Mouse (Mus musculus) neutrophil, adult 65 days (primary cell): ENCODE data around the gene Naip1. TPM values are rescaled to one million over a fixed set of nuclear protein-coding genes. Genes with fewer than 3 reads are reported as not detected.

ENCODE experiments used
- total RNA-seq: library from RNA; stranded (reverse); gene quantifications from 2 replicates; pipeline ENCODE4 v1.2.4, GENCODE M21; 2023

Naip1 gene
- total RNA-seq = 1.2 and 1.5 TPM in 2 replicates

GRCm38 (mm10) chr13:100452415-100453127 lies at the start of gene Naip1:
Gene Naip1, minus strand, starts transcription at chr13:100452869.

DNA sequence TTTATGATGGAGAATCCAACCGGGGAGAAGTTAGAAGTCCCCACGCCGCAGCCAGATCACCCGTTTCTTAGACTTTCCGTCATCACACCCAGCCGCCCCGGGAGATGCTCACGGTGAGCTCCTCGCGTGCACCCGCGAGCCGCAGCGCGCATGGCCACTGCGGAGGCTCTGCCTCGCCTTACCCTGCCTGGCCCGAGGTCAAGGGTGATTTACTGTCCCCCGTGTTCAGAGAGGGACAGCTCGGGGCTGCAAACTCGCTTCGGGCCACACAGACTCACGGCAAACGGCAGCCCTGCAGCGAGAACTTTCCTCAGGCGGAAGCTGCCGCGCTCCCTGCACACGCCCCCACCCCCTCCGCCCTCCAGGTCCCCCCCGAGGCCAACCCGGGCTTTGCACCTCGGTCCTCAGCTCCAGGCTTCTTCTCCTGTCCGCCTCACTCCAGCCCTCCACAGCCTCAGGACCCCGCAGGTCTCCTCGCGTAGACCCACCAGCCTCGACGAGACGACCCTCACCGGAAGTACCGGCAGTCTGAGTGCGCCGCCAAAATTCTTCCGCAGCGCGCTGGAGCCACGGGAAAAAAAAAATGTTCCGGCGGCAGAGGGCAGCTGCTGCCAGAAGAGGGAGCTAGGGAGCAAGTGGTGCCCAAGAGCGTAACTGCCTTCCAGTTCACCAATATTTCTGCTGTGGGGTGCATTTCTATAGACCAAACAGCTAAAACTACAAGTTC lies 39.6 kb upstream of the Naip1 start, which contains the start of gene Gtf2h2:
Gene Gtf2h2 (minus strand): TSS at position 519 of the 727 bp plus-strand sequence.

Other genes starting within 250 kb of the Naip1 start
- gene Naip5, start 206.5 kb downstream of the Naip1 start, total RNA-seq = 22.3 and 30.8 TPM in 2 replicates
- gene Naip6, start 135.2 kb downstream of the Naip1 start, total RNA-seq = 14.7 and 16.7 TPM in 2 replicates
- gene Gtf2h2, start 39.7 kb upstream of the Naip1 start, total RNA-seq = 10.9 and 13.9 TPM in 2 replicates
- not detected in 2 replicates for gene Ocln, start 99.8 kb upstream of the Naip1 start, total RNA-seq
- gene Marveld2, start 164.1 kb upstream of the Naip1 start, total RNA-seq = 0.35 and 0.54 TPM in 2 replicates
- 64.5 and 71.0 TPM in 2 replicates for gene Ak6, start 198.1 kb upstream of the Naip1 start, total RNA-seq
- 18.0 and 20.8 TPM in 2 replicates for gene Rad17, start 198.2 kb upstream of the Naip1 start, total RNA-seq
- 13.3 and 19.4 TPM in 2 replicates for gene Taf9, start 198.7 kb upstream of the Naip1 start, total RNA-seq
- gene Ccdc125, start 216.8 kb upstream of the Naip1 start, total RNA-seq = 43.9 and 53.8 TPM in 2 replicates